Mouse (Mus musculus): ENCODE results near the gene Crtc3.

The Crtc3 gene

DNA sequence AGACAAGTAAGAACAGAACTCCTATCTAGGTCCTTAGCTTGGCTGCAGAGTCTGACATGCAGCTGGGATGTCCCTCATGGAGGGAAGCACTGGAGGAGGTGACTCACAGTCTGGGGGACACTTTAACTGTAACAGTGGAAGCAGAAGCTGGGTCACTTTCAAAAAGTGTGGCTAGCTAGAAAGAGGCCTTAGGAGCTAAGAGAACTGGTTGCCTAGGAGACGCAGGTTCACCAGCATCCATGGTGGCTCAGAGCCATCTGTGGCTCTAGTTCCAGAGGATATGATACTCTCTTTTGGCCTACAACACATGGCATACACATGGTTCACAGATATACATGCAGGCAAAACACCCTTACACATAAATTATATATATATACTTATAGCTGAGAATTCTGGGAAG is 86.1 kb downstream of the Crtc3 start:
- no peak for DNase-seq (ENCODE audit: low read depth, low spot score)

DNA sequence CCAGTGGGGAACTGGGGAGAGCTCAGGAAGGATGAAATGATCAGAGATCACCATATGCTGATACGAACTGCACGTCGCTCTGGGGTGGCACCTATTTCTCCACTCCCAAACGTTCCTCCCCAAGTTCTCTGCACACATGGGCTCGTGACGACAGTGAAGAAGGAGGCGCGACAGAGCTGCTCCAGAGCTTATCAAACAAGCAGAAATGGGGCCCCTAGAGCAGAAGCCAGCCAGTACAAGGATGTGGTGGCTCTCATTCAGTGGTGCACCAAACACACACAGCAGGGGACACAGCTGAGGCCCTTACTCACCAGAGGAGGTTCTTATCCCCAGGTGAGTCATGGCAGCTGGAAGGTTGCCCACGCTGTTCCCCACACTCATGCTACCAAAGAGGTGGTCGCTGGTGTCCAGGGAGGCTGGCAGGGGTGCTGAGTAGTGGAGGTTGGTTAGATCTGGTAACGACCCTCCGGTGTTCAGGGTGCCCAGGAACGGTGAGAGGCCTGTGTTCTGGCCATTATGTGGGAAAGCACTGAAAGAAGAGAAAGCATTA is 90.2 kb downstream of the Crtc3 start:
- no peak for DNase-seq (ENCODE audit: low read depth, low spot score)

DNA sequence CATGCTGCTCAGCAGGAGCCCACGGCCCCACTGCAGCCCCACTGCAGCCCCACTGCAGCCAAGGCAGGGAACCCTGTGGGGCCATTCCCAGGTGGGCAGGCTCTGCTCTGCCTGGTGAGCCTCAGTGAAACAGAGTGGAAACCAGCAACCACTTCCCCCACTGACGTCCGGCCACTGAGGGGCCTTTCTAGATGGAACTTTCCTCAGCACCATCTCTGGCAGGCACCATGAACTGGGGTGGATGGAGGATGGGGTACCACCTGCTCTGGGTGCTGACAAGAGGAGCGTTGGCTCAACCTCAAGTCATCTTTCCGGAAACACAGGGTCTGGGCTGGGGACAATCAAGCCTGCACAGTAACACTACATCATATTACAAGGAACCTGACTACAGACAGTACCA is 90.8 kb downstream of the Crtc3 start:
- DNase-seq (ENCODE audit: low read depth, low spot score), result no peak

DNA sequence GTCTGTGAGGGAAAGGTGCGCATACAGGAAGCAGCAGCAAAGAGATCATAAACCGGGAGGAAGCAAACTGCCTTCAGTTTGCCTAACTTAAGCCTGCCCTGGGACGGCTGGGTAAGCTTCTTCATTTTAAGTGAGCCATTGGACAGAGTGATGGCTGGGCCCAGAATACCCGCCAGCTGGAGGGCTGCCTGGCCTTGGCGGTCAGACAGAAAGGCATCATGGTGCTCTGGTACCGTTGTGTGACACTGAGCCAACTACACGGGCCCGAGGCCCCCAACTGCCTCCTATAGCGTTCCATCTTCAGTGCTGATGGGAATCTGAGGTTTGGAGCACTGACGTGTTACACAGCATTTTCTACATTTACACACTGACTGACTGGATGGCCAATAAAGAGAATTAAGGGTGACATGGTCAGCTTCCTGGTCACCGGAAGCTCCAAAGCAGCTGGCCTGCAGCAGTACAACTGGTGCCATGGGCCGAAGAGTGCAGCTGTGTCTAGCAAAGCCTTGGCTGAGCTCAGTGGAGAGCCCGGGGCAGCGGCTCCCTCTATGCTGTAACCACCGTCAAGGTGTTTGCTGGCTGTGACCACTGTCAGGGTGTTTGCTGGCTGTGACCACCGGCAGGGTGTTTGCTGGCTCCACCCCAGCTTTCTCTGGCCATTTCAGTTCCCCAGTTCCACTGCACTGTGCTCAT is 99.5 kb downstream of the Crtc3 start:
- DNase-seq (ENCODE audit: low read depth, low spot score), result no peak

DNA sequence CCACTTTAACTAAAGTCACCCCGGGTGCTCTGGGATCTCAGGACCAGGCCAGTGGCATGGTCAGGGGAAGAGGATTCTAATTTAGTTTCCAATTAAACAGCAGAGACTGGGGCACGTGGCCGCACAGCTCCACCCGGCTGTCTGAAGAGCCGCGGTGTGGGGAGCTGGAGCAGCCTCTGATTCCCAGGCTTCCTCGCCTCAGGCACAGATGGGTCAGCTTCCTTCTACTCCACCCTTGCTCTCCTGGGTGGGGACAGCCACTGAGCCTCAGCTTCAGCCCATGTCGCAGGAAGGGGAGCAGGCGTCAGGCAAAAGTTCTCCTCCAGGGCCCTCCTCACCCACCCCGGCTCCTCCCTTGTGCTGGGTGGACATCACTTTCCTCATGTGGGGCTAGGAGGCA is 101.0 kb downstream of the Crtc3 start:
- DNase-seq (ENCODE audit: low read depth, low spot score), result no peak

DNA sequence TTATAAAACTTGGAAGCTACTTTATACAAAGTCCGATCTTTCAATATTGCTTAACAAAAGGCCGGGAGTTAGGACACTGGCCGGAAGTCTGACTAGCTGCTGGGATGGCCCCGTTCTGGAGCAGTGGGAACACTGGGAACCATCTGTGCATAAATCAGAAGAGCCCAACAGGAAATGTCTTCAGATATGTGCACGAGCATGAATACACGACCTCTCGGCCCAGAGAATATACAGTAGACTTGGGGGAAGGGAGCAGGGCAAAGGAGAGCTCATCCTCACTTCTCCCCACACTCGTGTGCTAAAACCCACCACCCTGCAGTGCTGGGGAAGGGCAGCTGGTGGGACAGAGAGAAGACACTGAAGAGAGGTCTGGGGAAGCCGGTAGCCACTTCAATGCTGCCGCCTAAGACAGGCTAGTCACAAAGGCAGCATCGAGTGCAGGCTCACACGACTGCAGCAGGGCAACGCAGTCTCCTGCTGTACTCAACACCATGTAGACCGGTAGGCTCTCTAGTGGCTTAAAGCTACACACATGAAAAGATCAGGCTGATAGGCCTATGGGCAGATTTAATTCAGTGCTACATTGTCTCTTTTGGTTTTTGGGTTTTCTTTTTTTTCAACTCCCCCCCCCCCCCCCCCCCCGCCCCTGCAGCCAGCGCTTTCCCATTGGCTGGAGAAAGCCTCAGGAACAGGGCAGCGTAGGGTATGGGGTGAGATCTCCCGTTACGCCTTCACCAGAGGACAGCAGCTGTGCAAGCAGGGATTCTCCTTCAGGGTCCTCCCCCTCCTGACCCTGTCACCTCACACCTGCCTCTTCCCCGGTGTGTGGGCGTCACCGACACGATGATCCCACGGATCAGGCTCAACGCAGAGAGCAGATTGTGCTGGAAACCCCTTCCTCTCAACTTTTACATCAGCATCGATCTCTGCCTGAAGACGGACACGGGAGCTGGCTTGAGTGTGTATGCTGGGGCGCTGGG is 101.7 kb downstream of the Crtc3 start:
- no peak for DNase-seq (ENCODE audit: low read depth, low spot score)

DNA sequence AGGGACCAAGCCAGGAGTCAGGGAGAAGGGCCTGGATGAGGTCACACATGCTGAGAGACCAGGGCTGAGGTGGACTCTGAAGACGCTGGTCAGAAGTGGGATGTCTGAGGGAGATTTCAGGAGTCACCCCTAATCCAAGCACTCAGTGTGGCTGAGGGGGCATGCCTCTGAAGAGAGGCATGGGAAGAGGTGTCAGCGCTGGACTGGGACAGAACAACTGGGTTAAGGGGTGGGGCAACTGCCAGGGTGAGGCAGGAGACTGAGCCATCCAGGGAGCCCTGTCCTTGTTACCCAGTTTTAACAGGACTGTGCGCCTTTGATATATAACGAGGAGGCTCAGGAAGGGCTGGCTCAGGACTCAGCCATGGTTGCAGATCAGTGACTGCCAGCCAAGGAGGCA is 102.5 kb downstream of the Crtc3 start:
- no peak for DNase-seq (ENCODE audit: low read depth, low spot score)

DNA sequence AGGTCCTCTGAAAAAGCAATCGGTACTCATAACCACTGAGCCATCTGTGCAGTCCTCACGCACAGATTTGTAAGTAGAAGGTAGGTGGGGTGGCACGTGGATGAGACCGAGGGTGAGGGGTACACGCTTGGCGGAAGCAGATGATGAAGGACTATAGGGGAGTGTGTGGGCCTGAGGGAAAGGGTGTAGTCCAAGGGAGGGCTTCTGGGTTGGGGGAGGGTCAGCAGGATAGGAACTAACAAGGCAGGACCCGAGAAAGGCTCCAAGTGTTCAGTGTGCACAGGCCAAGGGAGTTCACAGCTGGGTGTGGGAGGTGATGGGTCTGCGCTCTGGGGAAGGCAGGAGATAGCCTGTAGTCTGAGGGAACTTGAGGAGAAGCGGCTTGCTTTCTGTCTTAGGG is 103.3 kb downstream of the Crtc3 start:
- no peak for DNase-seq (ENCODE audit: low read depth, low spot score)

DNA sequence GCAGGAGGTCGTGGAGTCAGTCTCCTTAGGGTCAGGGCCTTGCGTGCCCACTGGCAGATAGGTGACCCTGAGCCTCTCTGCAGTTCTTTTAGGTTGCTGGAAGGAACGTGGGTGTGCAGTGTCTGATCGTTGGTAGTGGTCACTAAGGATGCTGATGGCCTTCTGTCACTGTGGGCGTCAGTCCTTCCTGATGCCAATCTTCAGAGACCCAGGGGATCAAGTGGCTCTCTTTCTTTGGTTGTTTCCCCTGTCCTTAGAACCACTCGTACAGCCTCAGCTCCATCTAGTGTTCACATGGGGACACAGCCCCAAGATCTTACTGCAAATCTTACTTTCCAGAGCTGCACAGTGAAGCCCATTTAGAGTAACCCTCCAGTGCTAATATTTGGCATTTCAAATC is 104.7 kb downstream of the Crtc3 start:
- peak; percentile 43 for DNase-seq (ENCODE audit: low read depth, low spot score)

DNA sequence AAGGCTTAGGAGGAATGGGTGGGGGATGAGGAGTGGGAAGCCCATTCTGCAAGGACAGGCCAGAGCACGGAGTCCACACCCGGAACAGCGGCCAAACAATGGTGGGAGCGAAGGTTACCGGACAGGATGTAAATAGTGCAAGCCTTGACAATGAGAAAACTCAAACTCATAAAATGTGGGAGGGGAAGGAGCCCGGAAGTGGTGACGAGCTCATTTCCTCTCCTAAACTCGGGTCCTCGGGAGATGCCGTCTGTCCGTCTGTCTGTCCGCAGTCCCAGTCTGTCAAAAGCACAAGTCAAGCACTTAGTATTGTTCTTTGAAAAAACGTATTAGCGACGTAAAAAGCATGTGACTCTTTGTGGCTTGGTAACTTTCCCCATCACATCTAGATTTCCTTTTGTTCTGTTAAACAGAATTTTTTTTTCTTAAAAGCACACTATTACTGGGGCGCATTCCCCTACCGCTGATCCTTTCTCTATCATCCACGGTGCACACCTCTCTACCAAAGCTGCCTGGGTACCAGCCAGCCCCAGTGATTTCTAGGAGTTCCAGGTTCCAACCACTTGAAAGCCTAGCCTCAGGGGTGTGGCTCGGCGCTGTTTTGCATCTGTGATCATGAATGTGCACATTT is 105.7 kb downstream of the Crtc3 start:
- DNase-seq (ENCODE audit: low read depth, low spot score), result no peak

DNA sequence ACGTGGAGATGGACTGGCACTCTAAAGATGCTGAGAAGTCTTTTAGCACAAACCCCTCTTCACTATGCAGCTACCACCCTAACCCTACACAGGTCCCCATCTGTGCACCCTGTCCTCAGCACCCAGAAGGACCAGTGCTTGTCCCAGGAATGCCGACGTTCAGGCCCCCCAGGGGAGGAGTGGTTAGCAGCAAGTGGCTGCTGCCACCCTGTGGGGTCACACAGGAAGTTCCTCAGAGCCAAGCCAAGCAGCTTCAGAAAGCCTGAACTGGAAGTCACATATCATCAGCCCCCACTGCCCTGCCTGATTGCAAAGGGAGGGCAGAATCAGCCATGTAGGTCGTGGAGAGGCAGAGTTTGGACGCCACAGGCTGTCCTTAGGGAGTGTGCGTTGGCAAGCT is 108.3 kb downstream of the Crtc3 start:
- DNase-seq (ENCODE audit: low read depth, low spot score), result no peak

DNA sequence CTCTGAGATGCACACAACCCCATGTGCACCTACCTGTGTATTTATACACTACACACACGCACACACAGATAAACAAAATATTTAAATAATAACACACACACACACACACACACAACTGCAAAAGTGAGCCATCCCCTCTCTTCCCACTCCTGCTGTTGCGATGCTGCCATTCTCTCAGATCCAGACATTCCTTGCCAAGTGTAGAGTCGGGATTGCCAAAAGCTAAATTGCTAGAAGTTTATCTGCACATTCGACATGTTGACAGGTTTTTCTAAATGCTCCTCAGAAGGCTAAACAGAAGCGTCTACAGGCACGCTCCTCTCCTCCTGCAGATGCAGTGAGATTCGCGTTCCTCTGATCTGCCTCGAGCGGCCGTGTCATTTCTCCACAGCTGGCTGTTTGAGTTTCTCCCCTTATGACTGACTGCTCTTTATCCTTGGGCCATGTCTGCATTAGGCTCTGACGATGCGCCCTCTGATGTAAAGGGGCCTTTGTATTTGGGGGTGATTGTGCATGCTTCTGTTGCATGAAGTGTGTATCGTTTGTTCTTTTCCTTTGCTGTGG is 111.2 kb downstream of the Crtc3 start:
- DNase-seq (ENCODE audit: low read depth, low spot score), result peak; percentile 32

DNA sequence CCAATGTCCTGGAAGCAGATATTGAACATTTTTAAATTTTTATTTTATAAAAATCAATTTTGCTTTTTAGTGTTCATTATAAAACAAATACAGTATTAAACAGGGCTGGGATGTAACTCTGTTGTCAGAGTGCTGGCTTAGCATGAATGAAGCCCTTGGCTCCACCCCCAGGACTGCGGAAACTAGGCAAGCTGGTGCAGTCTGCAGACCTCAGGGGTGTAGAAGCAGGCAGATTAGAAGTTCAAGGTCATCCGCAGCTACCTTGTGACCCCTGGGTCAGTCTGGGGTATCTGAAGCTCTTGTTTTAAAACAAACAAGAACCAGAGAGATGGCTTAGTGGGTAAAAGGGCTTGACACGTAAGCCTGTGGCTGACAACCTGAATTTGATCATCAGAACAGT is 112.1 kb downstream of the Crtc3 start:
- DNase-seq (ENCODE audit: low read depth, low spot score), result no peak

DNA sequence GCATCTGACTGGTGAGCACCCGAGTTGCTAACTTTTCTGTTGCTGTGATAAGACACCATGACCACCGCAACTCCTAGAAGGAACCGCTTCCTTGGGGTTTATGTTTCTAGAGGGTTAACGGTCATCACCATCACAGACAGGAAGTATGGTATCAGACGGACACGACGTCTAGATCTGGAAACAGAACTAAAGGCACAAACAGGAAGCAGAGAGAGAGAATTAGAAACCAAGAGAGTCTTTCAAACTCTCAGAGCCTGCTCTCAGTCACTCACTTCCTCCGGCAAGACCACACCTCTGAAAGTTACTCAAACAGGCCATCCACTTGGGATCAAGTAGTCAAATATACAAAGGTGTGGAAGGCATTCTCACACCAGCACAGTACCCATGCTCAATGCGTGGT is 112.9 kb downstream of the Crtc3 start:
- DNase-seq (ENCODE audit: low read depth, low spot score), result no peak

DNA sequence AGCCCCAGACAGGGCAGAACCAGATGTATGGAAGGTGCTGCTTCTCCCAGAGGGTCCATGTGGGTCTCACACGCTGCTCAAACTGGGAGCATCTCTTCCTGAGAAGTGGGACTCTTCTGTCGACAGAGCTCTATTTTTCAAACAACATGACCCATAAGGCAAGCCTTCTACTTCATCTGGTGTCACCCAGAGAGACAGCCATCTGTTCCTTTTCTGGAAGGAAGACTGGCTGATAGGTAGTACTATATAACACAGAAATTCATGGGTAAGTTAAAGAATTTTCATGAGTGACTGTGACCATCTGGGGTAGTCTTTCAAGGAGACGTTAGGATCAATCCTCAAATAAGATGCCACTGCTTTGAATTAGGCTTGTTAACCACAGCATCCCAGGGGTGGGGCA is 115.6 kb downstream of the Crtc3 start:
- no peak for DNase-seq (ENCODE audit: low read depth, low spot score)

DNA sequence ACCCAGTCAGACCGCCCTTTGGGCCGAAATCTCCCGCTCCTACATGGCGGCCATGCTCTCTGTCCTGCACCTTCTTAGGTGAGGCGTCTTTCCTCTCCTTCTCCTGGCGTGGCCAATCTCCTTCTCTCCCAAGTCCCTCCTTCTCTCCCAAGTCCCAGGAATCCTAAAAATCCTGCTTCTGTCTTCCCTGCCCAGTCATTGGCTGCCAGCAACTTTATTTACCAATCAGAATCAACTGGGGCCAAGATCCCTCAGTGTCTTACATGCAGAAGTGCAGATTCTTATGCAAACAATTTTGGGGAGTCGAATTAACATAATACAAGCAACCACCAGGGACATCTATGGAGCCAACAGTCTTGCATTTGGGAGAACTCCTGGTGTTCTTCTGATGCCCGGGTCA is 120.7 kb downstream of the Crtc3 start:
- DNase-seq (ENCODE audit: low read depth, low spot score), result no peak

DNA sequence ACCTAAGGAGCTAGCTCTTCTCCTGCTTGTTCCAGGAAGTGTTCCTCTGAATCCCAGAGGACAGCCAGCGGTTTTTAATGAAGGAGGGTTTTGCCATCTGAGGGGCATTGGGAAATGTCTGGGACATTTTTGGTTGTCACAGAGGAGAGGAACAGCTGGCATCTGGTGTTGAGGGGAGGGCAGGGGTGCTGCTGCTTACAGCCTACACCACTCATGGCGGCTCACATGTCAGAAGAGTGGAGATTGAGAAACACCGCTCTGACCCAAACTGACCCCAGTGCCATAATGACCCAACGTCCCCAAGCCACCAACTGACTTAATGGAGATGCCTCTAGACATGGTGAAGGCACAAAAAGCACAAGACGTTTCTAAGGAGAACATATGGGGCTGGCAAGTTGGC is 126.7 kb downstream of the Crtc3 start:
- no peak for DNase-seq (ENCODE audit: low read depth, low spot score)

DNA sequence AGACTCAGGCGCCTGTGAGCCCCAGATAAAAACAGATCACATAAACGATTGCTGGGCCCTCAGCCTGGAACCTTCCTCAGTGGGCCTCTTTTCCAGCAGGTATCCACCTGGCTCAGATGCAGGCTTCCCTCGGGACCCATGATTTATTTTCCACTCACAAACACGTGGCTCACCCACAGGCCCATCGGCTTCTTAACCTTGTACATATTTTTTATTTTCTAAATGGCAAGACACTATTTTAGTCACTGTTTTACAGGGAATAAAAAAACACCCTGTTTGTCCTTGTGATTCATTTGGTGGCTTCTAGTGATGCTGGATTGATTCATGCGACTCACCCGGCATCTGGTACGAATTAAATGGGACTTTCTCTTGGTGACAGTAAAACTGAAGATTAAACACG is 127.4 kb downstream of the Crtc3 start:
- no peak for DNase-seq (ENCODE audit: low read depth, low spot score)

DNA sequence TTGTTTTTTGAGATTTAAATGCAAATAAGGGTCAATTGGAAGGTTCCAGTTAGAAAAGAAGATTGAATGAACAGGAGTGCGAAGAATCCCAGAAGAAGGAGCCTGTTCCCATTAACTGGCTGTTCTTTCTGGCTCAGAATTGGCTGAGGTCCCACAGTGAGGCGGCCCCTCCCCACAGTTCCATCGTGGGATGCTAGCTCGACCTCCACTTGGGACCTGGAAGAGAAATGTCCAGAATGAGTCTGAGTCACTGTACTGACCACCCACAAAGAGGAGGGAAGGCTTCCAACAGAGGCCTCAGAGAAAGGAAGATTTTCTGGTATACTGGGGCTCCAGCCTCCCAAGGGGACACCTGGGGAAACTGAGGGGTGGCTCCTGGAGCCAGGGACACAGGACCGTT is 130.1 kb downstream of the Crtc3 start:
- DNase-seq (ENCODE audit: low read depth, low spot score), result no peak

DNA sequence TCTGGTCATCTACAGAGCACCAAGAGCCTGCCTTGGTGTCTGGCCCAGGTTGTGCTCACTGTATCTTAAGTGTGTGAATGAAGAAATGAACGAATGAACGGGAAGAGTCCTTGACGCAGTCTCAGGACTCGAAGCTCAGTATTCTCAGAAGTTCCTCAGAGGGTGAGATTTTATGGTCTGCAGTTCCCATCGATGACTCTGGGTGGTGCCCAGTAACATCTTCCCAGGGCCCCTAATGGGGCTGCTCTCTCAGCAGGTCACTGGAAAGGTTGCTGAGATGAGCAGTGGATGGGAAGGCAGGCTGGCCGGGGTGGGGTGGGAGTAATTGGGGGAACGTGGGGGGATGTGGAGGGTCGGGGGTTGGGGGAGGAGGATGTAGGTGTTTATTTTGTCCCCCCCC is 130.6 kb downstream of the Crtc3 start:
- DNase-seq (ENCODE audit: low read depth, low spot score), result no peak

DNA sequence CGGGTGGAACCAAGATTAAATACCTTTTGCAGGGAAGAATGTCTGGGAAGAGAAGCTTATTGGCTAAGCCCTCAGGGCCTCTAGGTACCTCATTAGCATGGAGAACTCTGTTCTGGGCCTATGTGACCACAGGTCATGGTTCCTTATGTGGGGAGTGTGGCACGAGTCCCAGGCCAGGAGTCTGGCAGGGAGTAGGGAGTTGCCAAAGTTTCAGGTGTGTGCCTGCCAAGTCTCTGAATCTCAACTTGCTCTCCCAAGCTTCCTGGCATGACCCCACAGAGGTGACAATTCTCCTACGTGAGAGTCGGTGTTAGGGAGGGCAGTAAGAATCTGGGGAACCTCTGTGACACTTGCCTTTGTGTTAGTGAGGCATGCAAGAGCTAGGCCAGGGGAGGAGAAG is 131.5 kb downstream of the Crtc3 start:
- no peak for DNase-seq (ENCODE audit: low read depth, low spot score)

DNA sequence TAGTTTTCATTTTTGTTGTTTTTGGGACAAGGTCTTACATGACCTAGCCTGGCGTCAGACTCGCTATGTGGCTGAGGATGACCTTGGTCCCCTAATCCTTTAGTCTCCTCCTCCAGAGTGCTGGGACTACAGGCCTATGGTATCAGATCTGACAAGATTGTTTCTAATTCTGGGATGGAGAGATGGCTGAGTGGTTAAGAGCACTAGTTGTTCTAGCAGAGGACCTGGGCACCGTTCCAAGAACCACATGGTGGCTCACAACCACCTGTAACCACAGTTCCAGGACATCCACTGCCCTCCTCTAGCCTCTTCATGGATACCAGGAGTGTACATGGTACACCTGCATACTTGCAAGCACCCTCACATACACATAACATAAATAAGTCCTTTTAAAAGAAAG is 132.5 kb downstream of the Crtc3 start:
- DNase-seq (ENCODE audit: low read depth, low spot score), result no peak
